Mouse (Mus musculus) G1E (cell line): Measurements from ENCODE around the gene Thada.

Experiments used
- CTCF ChIP-seq: IDR thresholded peaks from 2 replicates; pipeline ENCODE4 v1.5.1; 2012; ENCODE audit warnings: low read depth, low read length, inconsistent platforms, mixed read lengths
- GATA1 ChIP-seq: IDR thresholded peaks from 2 replicates; pipeline ENCODE4 v1.6.1; 2012; ENCODE audit warnings: borderline replicate concordance, low read length, inconsistent platforms, mixed read lengths
- GATA2 ChIP-seq: IDR thresholded peaks from 2 replicates; pipeline ENCODE4 v1.6.1; 2012; ENCODE audit warnings: low read depth, low read length, inconsistent platforms, borderline replicate concordance
- TAL1 ChIP-seq: conservative IDR thresholded peaks from 2 replicates; pipeline ENCODE4 v1.6.1; 2012; ENCODE audit warnings: low read depth, low read length, inconsistent platforms, mixed read lengths

GRCm38 (mm10) chr17:84274163-84274562 is 191.8 kb downstream of the Thada start:
- no peak for TF ChIP-seq CTCF
- TF ChIP-seq GATA1: no peak
- no peak for TF ChIP-seq TAL1
- TF ChIP-seq GATA2: no peak
